Mouse (Mus musculus) C2C12 (cell line): ENCODE results near the gene Hsd3b5. TPM values are rescaled to one million over a fixed set of nuclear protein-coding genes. Genes with fewer than 3 reads are reported as not detected.
"Not testable (repeated sequence)": the region's sequence is repeated elsewhere in the genome, so short reads cannot be mapped to it uniquely, and the experiment has no call there.

Experiments used
- H3K27me3 ChIP-seq: one replicate; pipeline ENCODE4 v1.6.1; 2011; ENCODE audit not compliant: control insufficient read depth, insufficient read depth, insufficient read length
- H3K36me3 ChIP-seq: one replicate; pipeline ENCODE4 v1.6.1; 2011; ENCODE audit not compliant: control insufficient read depth, insufficient read depth
- H3K4me3 ChIP-seq: one replicate; pipeline ENCODE4 v1.5.1; 2011; ENCODE audit warnings: mild to moderate bottlenecking, control low read depth; ENCODE audit not compliant: poor library complexity, insufficient read depth, severe bottlenecking
- H3K79me2 ChIP-seq: one replicate; pipeline ENCODE4 v1.6.1; 2011; ENCODE audit not compliant: control insufficient read depth, insufficient read depth
- H3K79me3 ChIP-seq: one replicate; pipeline ENCODE4 v1.6.1; 2011; ENCODE audit warnings: low read depth, control low read depth
- H3ac ChIP-seq: one replicate; pipeline ENCODE3; 2011; ENCODE audit warnings: low read depth; ENCODE audit not compliant: control insufficient read depth, insufficient read length
- CEBPB ChIP-seq: IDR thresholded peaks from one replicate; pipeline ENCODE4 v1.6.1; 2011; ENCODE audit warnings: low read depth, mild to moderate bottlenecking, control low read depth, moderate library complexity
- CTCF ChIP-seq: IDR thresholded peaks from one replicate; pipeline ENCODE4 v1.5.1; 2011; ENCODE audit not compliant: control insufficient read depth, insufficient read depth, insufficient read length
- FOSL1 ChIP-seq: IDR thresholded peaks from one replicate; pipeline ENCODE4 v1.8.0; 2011; ENCODE audit warnings: mild to moderate bottlenecking, low read length; ENCODE audit not compliant: poor library complexity, insufficient read depth, severe bottlenecking
- MAX ChIP-seq: IDR thresholded peaks from one replicate; pipeline ENCODE4 v1.6.1; 2011; ENCODE audit warnings: mild to moderate bottlenecking, control low read depth
- MYOD1 ChIP-seq: IDR thresholded peaks from one replicate; pipeline ENCODE4 v1.6.1; 2011; ENCODE audit warnings: low read depth; ENCODE audit not compliant: control insufficient read depth, insufficient read length
- MYOG ChIP-seq: IDR thresholded peaks from one replicate; pipeline ENCODE4 v1.6.1; 2011; ENCODE audit not compliant: control insufficient read depth, insufficient read length; ENCODE audit errors: extremely low read depth
- USF1 ChIP-seq: IDR thresholded peaks from one replicate; pipeline ENCODE4 v1.6.1; 2011; ENCODE audit warnings: low read depth, mild to moderate bottlenecking, control low read depth, moderate library complexity
- long read RNA-seq, 2 experiments: library from polyadenylated mRNA; unstranded; transcript quantifications; one replicate each; pipeline ENCODE4 v2.0.0; 2019 to 2020
- polyA plus RNA-seq: library from polyadenylated mRNA; unstranded; fragments of >200 nt; fragmentation: generic; extraction: Trizol; gene quantifications from one replicate; pipeline ENCODE4 v1.2.1, GENCODE M21; 2012; ENCODE audit warnings: missing spikeins

The Hsd3b5 gene
- polyA plus RNA-seq, result not detected
- long read RNA-seq, experiment 1, result 0 reads
- long read RNA-seq, experiment 2, result 0 reads

DNA sequence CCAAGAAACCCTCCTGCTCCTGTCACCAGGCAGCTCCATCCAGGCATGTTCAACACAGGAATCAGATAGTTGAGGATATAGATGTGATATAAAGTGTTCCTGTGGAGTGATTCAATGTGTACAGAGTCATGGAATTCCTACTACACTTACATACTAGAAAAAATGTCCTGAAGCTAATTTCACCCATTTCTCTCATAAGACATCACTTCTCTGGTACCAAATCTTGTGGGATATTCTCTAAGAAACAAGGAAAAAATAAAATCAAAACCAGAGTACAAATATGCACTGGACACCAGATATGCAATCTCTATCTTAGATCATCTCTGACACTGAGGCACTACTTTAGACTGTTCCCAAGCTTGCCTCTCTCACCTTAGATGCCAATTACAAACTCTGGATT, at the start of gene Hsd3b5:
Gene Hsd3b5 (minus strand): TSS at position 101 of the 400 bp plus-strand sequence.
- Histone ChIP-seq H3K79me3 (no peaks in the 10 kb centered on the region), H3K79me2 (no peaks in the 10 kb centered on the region), H3K36me3 (no peaks in the 10 kb centered on the region), H3K27me3 (no peaks in the 10 kb centered on the region), H3ac (no peak within 1 kb of the TSS), H3K4me3 (no peak within 1 kb of the TSS)
- TF ChIP-seq MAX (no peak), CEBPB (no peak), MYOG (no peak), FOSL1 (no peak), CTCF (no peak), MYOD1 (no peak), USF1 (no peak)

DNA sequence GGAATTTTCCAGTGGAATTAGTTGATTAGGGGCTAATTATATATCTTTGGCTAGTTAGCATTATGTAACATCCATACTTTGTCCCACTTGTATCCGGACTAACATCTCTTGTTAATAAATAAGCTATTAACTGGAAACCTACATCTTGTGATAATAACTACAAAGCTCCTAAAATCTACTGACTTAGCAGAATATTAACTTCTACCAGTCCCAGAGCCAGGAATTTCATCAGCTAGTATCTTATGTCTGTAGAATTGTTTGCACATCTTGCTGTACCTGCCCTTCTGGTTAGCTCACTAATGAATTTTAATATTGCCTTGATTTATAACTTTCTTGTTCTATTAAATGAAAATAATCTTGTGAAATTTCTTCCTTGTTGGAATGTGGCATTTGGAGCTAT, 5.1 kb upstream of the Hsd3b5 start:
- Histone ChIP-seq H3K79me2 (no peaks in the 10 kb centered on the region), H3ac (no peak overlapping the region), H3K36me3 (no peaks in the 10 kb centered on the region), H3K27me3 (no peaks in the 10 kb centered on the region), H3K79me3 (no peaks in the 10 kb centered on the region), H3K4me3 (no peak overlapping the region)
- TF ChIP-seq MYOG (no peak), USF1 (no peak), CEBPB (no peak), FOSL1 (no peak), CTCF (no peak), MYOD1 (no peak), MAX (no peak)

DNA sequence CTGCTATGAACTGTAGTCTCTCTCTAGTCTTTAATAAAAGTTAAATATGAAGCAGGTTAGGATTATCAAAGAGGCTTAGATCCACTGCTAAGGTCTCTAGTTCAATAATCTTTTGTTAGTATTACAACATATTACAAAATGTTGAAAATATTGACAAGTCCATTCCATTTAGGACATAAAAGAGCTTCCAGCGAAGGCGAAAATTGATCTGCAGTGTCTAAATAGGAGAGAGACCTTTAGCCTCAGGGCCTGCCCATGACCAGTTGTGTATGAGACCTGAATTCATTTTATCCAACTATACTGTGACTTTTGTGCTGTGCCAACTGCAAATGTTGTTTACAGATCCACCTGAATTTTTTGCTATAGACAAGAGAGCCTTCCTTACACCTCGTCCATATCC, 419 bp downstream of the Hsd3b5 start:
- H3K79me3 ChIP-seq, result no peaks in the 10 kb centered on the region
- no peaks in the 10 kb centered on the region for H3K79me2 ChIP-seq
- H3K36me3 ChIP-seq, result no peaks in the 10 kb centered on the region
- no peak overlapping the region for H3K4me3 ChIP-seq
- TF ChIP-seq MYOG (no peak), CEBPB (no peak), CTCF (no peak), USF1 (no peak), MAX (no peak)
- no peaks in the 10 kb centered on the region for H3K27me3 ChIP-seq
- no peak overlapping the region for H3ac ChIP-seq

DNA sequence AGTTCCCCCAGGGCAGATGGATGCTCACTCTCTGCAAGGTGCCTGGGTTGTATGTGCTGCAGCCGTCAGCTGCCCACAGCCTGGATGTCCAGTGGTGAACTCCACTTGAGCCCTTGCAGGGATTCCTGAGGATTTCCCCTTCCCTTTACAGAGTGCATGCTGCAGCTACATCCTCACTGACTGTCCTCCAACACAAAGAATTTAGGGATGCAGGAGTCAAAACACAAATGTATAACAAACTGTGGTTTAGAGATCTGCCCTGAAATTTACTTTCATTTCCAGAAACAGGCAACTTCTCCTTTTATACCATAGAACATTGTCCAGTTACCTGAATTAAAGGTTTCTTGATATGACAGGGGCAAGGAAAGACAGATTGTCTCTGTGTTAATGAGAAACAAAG, 13.3 kb downstream of the Hsd3b5 start:
- not testable (repeated sequence) for H3K27me3 ChIP-seq, H3ac ChIP-seq, H3K4me3 ChIP-seq, H3K36me3 ChIP-seq, H3K79me3 ChIP-seq, H3K79me2 ChIP-seq

DNA sequence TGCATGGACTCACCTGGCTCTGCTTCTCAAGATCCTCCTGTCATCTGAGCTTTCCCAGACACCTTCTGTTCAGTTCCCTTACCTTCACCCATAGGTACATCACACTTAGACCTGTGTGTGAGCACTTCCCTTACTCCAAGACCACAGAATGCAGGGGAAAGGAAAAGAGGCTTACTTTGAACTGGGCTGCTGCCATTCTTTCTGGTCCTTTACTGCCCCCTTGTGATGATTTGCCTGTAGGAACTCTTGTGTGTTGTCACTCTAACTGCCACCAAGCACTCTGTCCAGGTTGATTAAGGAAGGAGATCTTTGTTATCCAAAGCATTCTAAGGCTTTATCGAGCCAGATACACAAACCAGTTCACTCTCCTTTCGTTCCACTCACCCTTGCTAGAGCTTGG, 13.8 kb downstream of the Hsd3b5 start:
- not testable (repeated sequence) for H3K79me2 ChIP-seq, H3K79me3 ChIP-seq, H3ac ChIP-seq, H3K4me3 ChIP-seq, H3K27me3 ChIP-seq, H3K36me3 ChIP-seq

DNA sequence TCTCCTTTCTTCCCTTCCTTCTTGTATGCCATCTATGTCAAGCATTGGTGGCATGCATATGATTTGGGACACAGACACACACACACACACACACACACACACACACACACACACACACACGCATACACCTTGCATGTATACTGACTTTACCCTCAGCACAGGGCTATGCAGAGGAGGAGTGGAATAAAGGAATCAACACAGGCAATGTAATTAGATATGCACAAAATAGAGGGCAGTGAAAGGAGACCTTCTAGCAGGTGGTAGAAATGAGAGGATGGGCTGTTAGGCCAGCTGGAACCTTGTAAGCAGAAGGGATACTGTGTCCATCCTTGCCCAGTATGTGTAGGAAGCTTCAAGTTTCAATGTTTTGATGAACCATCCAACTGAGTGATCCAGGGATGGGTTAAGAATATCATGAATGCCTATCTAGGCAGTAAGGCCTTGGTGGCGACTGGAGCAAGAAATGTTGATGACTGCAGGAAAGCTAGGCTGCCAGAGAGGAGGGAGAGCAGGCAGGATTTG, 15.6 kb downstream of the Hsd3b5 start:
- not testable (repeated sequence) for H3K79me2 ChIP-seq, H3K79me3 ChIP-seq, H3K4me3 ChIP-seq, H3ac ChIP-seq, H3K27me3 ChIP-seq, H3K36me3 ChIP-seq

DNA sequence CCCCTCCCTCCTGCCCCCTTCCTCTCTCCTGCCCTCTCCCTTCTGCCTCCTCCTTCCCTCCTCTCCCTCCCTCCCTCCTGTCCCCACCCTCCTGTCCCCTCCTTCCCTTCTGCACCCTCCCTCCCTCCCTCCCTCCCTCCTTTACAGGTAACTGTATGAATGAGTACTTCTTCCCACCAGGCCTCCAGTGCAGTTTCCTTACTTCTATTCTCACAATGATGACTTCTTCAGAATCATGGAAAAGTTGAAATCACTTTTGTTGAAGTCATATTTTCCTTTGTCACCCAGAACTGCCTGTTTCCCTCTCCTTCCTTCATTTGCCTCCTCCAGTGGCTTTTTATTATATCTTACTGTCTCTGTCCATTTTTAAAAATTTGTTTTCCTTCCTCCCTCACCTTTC, 16.1 kb downstream of the Hsd3b5 start:
- Histone ChIP-seq H3K79me3 (no peaks in the 10 kb centered on the region), H3K79me2 (no peaks in the 10 kb centered on the region), H3K4me3 (no peak overlapping the region), H3K27me3 (no peaks in the 10 kb centered on the region), H3ac (no peak overlapping the region), H3K36me3 (no peaks in the 10 kb centered on the region)
- no peak for TF ChIP-seq FOSL1
- no peak for TF ChIP-seq CTCF
- TF ChIP-seq MYOG, result no peak
- no peak for TF ChIP-seq USF1
- TF ChIP-seq MYOD1, result no peak
- TF ChIP-seq MAX, result no peak
- TF ChIP-seq CEBPB, result no peak

DNA sequence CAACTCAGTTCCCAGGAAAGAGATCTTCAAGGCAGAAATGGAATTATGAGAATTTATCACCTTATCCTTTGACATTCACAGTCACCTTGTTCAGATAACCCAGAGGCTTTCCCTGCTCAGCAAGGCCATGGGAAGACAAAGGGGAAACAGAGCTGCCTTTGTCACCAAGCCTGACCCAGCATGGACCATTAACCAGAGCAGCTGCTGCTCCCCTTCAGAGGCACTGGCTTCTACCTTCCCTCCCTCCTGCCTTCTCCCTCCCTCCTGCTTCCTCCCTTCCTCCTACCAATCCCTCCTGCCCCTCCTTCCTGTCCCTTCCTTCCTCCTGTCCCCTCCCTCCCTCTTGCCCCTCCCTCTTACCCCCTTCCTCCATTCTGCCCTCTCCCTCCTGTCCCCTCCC, 16.5 kb downstream of the Hsd3b5 start:
- not testable (repeated sequence) for H3K27me3 ChIP-seq, H3K36me3 ChIP-seq, H3K4me3 ChIP-seq, H3ac ChIP-seq, H3K79me3 ChIP-seq, H3K79me2 ChIP-seq
